Mouse (Mus musculus) ES-E14 (cell line): ENCODE results near the gene Cblc. TPM values are rescaled to one million over a fixed set of nuclear protein-coding genes. Genes with fewer than 3 reads are reported as not detected.

ENCODE experiments used
- DNase-seq: peaks from one replicate; pipeline ENCODE4 v3.0.0-alpha.2; 2013; ENCODE audit warnings: low read depth, low spot score
- H3K27ac ChIP-seq: 2 replicates; pipeline ENCODE4 v1.5.1; 2012; ENCODE audit warnings: low read depth, mild to moderate bottlenecking, low read length, moderate library complexity, mixed read lengths; ENCODE audit not compliant: poor library complexity, insufficient read depth, severe bottlenecking
- H3K36me3 ChIP-seq: 2 replicates; pipeline ENCODE4 v1.6.1; 2012; ENCODE audit warnings: mild to moderate bottlenecking, low read length, moderate library complexity, mixed read lengths; ENCODE audit not compliant: control insufficient read depth, poor library complexity, insufficient read depth, severe bottlenecking
- H3K4me1 ChIP-seq, 2 experiments: fragments of 150-350 bp in 1 of 2; sonication (generic) in 1 of 2; 2 replicates each; pipeline ENCODE4 v1.6.1; 2012; ENCODE audit warnings: low read length in 2 of 2, mild to moderate bottlenecking in 1 of 2, mixed read lengths in 1 of 2; ENCODE audit not compliant: control insufficient read depth in 2 of 2, insufficient read depth in 2 of 2, poor library complexity in 1 of 2
- H3K4me3 ChIP-seq, 2 experiments: fragments of 150-350 bp in 1 of 2; sonication (generic) in 1 of 2; 2 replicates each; pipeline ENCODE4 v1.5.1; 2012; ENCODE audit warnings: low read length in 2 of 2, low read depth in 1 of 2, mild to moderate bottlenecking in 1 of 2, mixed read lengths in 1 of 2; ENCODE audit not compliant: insufficient read depth in 1 of 2, poor library complexity in 1 of 2, severe bottlenecking in 1 of 2
- H3K9ac ChIP-seq: 2 replicates; pipeline ENCODE4 v1.6.1; 2012; ENCODE audit warnings: low read depth, mild to moderate bottlenecking, low read length, mixed read lengths; ENCODE audit not compliant: poor library complexity, insufficient read depth, severe bottlenecking
- H3K9me3 ChIP-seq: fragments of 150-350 bp; sonication (generic); 2 replicates; pipeline ENCODE4 v1.6.1; 2012; ENCODE audit warnings: low read depth, mild to moderate bottlenecking, low read length; ENCODE audit not compliant: control insufficient read depth, insufficient read depth
- CHD2 ChIP-seq: IDR thresholded peaks from 2 replicates; pipeline ENCODE4 v1.6.1; 2014; ENCODE audit warnings: mild to moderate bottlenecking, low read depth, low read length, inconsistent platforms
- HCFC1 ChIP-seq: IDR thresholded peaks from 2 replicates; pipeline ENCODE4 v1.6.1; 2012; ENCODE audit warnings: low read length, inconsistent platforms, borderline replicate concordance; ENCODE audit not compliant: insufficient read depth
- MAFK ChIP-seq: IDR thresholded peaks from 2 replicates; pipeline ENCODE4 v1.6.1; 2014; ENCODE audit warnings: mild to moderate bottlenecking, low read depth, low read length, inconsistent platforms; ENCODE audit not compliant: insufficient read depth
- ZC3H11A ChIP-seq: IDR thresholded peaks from 2 replicates; pipeline ENCODE4 v1.6.1; 2012; ENCODE audit warnings: low read depth, mild to moderate bottlenecking, inconsistent platforms, low read length, borderline replicate concordance
- ZNF384 ChIP-seq: IDR thresholded peaks from 2 replicates; pipeline ENCODE4 v1.6.1; 2012; ENCODE audit warnings: low read depth, low read length, inconsistent platforms
- in situ Hi-C, 2 experiments: fragments of 600-800 bp; cut with MboI; formaldehyde crosslinking; loops; one replicate each; pipeline ENCODE4 v1.15.1; 2025; ENCODE audit warnings: low sequenced_read_pairs in 2 of 2, inconsistent platforms in 1 of 2; ENCODE audit not compliant: unreplicated experiment in 2 of 2
- total RNA-seq: library from RNA; depleted of rRNA; stranded (reverse); fragments of 300-350 nt; gene quantifications from 2 replicates; pipeline ENCODE4 v1.2.3, GENCODE M21; 2012

Gene Cblc
- total RNA-seq, 1 experiment: 3.5 TPM

GRCm38 (mm10) chr7:19826756-19827155 lies 30.1 kb upstream of the Cblc start:
- peak; percentile 56 for DNase-seq
- H3K9me3 ChIP-seq: no peaks in the 10 kb centered on the region
- in situ Hi-C loops: no loop called here
- peak overlapping the region in 1 of 2 experiments; percentile 23; a peak in 1 of 4 replicates for H3K4me3 ChIP-seq
- H3K27ac ChIP-seq: peak overlapping the region; percentile 93
- H3K4me1 ChIP-seq: peaks cover 5 to 21% of the 10 kb centered on the region in 2 experiments; a peak in 3 of 4 replicates
- TF ChIP-seq HCFC1 (no peak), MAFK (no peak), ZNF384 (no peak), ZC3H11A (no peak), CHD2 (no peak)
- no peaks in the 10 kb centered on the region for H3K36me3 ChIP-seq
- H3K9ac ChIP-seq: peak overlapping the region; percentile 67

- H3K9ac ChIP-seq: peak overlapping the region; percentile 72; the same call in 1 of the 2 replicates
- in situ Hi-C loops: no loop called here
- H3K27ac ChIP-seq: peak overlapping the region; percentile 91
- peak overlapping the region; percentile 44 to 63 for H3K4me3 ChIP-seq
- DNase-seq: peak; percentile 96
- TF ChIP-seq CHD2: no peak
- 0 out of 2 replicates have a peak, but pooled peaks have one; percentile 54 for TF ChIP-seq ZNF384
- H3K9me3 ChIP-seq: no peaks in the 10 kb centered on the region
- H3K36me3 ChIP-seq: no peaks in the 10 kb centered on the region
- H3K4me1 ChIP-seq: peaks cover 2 to 19% of the 10 kb centered on the region in 2 experiments; a peak in 3 of 4 replicates
Observed at GRCm38 (mm10) chr7:19824182-19824973, 27.8 kb upstream of the Cblc start.

- Histone ChIP-seq H3K4me1 (peaks cover 2 to 25% of the 10 kb centered on the region in 2 experiments; a peak in 3 of 4 replicates), H3K9ac (peak overlapping the region; percentile 46; the same call in 1 of the 2 replicates), H3K36me3 (peaks cover 5% of the 10 kb centered on the region; the same call in 1 of the 2 replicates), H3K9me3 (no peaks in the 10 kb centered on the region), H3K4me3 (peak overlapping the region; percentile 21 to 43), H3K27ac (peak overlapping the region; percentile 91)
- DNase-seq: no peak
- in situ Hi-C loops: no loop called here
- no peak for TF ChIP-seq HCFC1
- TF ChIP-seq ZNF384: no peak
- no peak for TF ChIP-seq ZC3H11A
- TF ChIP-seq MAFK: no peak
- TF ChIP-seq CHD2: no peak
Observed at GRCm38 (mm10) chr7:19823256-19824181, 26.9 kb upstream of the Cblc start.

GRCm38 (mm10) chr7:19822604-19823058 lies 26.0 kb upstream of the Cblc start, which contains the start of gene Bcl3:
Gene Bcl3, minus strand, starts transcription at chr7:19822770.
- H3K9me3 ChIP-seq: no peaks in the 10 kb centered on the region
- H3K4me1 ChIP-seq: peaks cover 9 to 30% of the 10 kb centered on the region in 2 experiments; a peak in 3 of 4 replicates
- peak within 1 kb of the TSS; percentile 91 for H3K27ac ChIP-seq
- TF ChIP-seq HCFC1 (no peak), MAFK (no peak), CHD2 (no peak), ZNF384 (no peak), ZC3H11A (no peak)
- DNase-seq: no peak
- H3K9ac ChIP-seq: peak within 1 kb of the TSS; percentile 75
- peaks cover 6% of the 10 kb centered on the region; the same call in 1 of the 2 replicates for H3K36me3 ChIP-seq
- in situ Hi-C loops: no loop called here
- peak within 1 kb of the TSS; percentile 70 to 77 for H3K4me3 ChIP-seq
